Mouse (Mus musculus): ENCODE results near the gene Rex2. TPM values are rescaled to one million over a fixed set of nuclear protein-coding genes. Genes with fewer than 3 reads are reported as not detected.
A peak's percentile ranks its signal among the peaks of the same experiment; 100 is the strongest.
"Not testable (repeated sequence)": the region's sequence is repeated elsewhere in the genome, so short reads cannot be mapped to it uniquely, and the experiment has no call there.

The Rex2 gene
- polyA plus RNA-seq (2016; fragmentation: Nextera tagmentation; extraction: Ambion mirVana) = 0.07 TPM in 1 of 2 replicates, not detected in the other

DNA sequence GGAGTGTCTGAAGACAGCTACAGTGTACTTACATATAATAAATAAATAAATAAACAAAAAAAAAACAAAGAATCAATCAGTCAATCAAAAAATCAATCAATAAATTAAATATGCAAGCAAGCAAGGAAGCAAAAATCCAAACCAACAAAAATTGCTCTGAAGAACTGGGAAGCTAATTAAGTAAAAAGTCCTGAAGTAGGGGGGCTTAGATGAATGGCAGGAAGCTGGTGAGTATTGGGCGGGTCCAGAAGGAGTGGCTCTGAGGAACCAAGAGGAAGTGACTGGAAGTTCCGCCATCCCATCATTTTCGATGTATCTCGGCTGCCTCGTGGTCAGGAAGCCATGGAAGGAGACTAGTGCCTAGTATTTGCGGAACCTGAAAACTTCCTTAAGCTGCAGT is at the start of gene Rex2:
TSS of gene Rex2 (plus strand) at position 301 of the 400 bp plus-strand sequence.
- H3K27me3 ChIP-seq (ENCODE audit: insufficient read depth, poor library complexity, severe bottlenecking); H3K9me3 ChIP-seq; DNase-seq (ENCODE audit: low spot score); H3K4me1 ChIP-seq (replicated peaks); H3K27ac ChIP-seq; H3K36me3 ChIP-seq; H3K4me3 ChIP-seq: not testable (repeated sequence)
- WGBS = no CpG with 5 or more reads among the region's 6 CpGs

DNA sequence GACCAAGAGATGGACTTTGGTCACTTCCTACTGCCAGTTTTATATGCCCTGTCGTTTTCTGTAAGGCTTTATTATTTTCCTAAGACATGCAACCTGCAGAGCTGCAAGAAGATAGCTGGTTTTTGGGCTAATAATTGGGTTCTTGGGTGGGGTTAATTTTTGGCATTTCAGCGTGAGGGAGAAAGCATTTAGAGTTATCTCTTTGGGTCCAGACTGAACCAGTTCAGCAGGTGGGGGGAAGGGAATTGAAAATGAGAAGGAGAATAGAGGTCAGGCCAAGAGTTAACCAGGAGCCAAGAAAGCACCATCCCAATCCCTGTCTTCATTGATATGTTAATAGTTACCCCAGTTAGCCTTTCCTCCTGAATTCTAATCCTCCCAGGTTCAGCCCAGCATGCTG is 45.1 kb upstream of the Rex2 start:
- 22% methylated on average over 2 of the region's 2 CpGs for WGBS
- H3K27ac ChIP-seq; H3K4me1 ChIP-seq (replicated peaks); DNase-seq (ENCODE audit: low spot score); H3K27me3 ChIP-seq (ENCODE audit: insufficient read depth, poor library complexity, severe bottlenecking); H3K36me3 ChIP-seq; H3K9me3 ChIP-seq; H3K4me3 ChIP-seq: not testable (repeated sequence)

DNA sequence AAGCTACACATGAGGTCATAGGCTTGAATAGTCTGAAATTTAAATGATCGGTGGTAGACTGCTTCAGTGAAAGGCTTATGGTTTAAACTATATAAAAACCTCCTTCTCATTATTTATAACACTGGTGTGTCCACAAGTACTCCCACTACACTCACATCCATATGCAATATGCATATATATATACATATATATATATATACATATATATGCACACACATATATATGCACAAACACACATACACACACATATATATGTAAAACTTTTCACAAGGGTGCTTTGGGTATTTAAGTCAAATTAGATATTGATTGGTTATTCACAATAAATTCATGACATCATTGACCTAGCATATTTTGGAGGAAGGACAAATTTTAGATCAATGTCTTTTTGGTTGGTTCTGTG is 3.2 kb upstream of the Rex2 start:
- H3K4me1 ChIP-seq (replicated peaks); H3K4me3 ChIP-seq; H3K9me3 ChIP-seq; H3K27me3 ChIP-seq (ENCODE audit: insufficient read depth, poor library complexity, severe bottlenecking); H3K36me3 ChIP-seq; H3K27ac ChIP-seq; DNase-seq (ENCODE audit: low spot score): not testable (repeated sequence)
- no CpG with 5 or more reads among the region's 1 CpGs for WGBS

DNA sequence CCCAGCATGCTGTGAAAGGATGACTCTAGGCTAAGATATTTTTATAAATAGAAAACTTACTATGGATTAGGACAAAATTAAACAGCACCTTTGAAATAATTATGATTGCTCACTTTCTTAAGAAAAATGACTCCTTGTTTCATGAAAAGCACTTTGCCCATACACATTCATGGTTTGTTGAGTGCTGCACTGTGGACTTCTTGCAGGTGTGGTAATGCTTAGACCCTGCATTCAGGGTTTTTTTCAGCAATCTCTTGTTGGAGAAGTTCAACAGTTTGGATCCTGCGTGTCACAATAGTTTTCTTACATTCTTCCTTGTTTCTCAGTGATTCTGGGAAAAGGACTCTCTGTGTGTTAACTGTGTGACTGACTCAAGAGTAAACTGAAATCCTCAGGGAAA is 4.7 kb downstream of the Rex2 start:
- not testable (repeated sequence) for DNase-seq (ENCODE audit: low spot score); H3K9me3 ChIP-seq; H3K4me1 ChIP-seq (replicated peaks); H3K27me3 ChIP-seq (ENCODE audit: insufficient read depth, poor library complexity, severe bottlenecking); H3K36me3 ChIP-seq; H3K27ac ChIP-seq; H3K4me3 ChIP-seq
- WGBS = 68% methylated on average over 1 of the region's 1 CpGs

DNA sequence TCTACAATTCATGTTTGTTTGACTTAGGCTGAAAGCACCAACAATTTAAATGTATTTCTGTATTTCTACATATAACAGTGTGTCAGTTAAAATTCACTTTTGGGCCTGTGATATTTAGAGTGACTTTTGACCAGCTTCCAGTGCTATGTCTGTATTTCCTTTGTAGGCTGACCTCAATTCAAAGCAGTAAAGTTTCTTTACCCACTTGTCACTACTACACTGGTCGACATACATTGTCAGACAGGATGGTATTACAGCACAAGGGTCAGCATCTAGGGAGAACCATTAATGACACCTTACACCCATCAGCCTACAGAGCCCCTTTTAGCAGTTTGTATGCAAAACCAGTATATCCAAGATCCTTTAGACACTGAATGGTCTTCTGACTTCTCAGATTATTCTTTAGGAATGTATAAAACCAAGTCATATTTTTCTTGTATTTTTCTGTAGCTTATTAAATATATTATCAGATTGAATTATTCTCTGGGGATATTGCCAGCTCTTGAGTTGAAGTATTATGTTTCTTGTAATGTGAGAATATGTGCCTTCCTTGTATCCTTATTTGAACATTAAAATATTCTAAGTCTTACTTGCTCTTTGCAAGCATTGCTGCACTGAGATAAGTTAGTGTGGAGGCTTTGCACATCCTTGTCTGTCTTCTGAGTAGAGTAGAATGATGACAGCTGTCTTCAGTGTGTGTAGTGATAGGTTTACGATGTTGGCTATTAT is 9.8 kb downstream of the Rex2 start:
- H3K4me1 ChIP-seq (replicated peaks); H3K4me3 ChIP-seq; H3K27me3 ChIP-seq (ENCODE audit: insufficient read depth, poor library complexity, severe bottlenecking); H3K9me3 ChIP-seq; H3K27ac ChIP-seq; DNase-seq (ENCODE audit: low spot score); H3K36me3 ChIP-seq: not testable (repeated sequence)
- 98% methylated on average over 1 of the region's 2 CpGs for WGBS

DNA sequence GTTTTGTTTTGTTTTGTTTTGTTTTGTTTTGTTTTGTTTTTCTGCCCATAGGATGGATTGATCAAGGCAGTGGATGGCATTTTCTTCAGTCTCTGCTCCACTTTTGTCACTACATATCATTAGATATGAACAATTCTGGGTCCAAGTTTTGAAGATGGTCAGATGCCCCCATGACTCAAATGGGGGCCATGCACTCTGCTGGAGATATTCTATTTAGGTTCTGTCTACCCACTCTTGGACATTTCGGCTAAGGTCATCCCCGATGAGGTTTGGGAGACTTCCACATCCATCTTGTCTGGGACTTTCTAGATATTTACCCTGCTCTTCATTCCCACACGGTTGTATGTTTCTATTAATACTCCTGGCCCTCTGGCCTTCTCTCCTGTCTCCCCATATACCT is 42.1 kb downstream of the Rex2 start:
- H3K9me3 ChIP-seq; H3K36me3 ChIP-seq; DNase-seq (ENCODE audit: low spot score); H3K4me1 ChIP-seq (replicated peaks); H3K4me3 ChIP-seq; H3K27ac ChIP-seq; H3K27me3 ChIP-seq (ENCODE audit: insufficient read depth, poor library complexity, severe bottlenecking): not testable (repeated sequence)
- WGBS = 90% methylated on average over 3 of the region's 3 CpGs

DNA sequence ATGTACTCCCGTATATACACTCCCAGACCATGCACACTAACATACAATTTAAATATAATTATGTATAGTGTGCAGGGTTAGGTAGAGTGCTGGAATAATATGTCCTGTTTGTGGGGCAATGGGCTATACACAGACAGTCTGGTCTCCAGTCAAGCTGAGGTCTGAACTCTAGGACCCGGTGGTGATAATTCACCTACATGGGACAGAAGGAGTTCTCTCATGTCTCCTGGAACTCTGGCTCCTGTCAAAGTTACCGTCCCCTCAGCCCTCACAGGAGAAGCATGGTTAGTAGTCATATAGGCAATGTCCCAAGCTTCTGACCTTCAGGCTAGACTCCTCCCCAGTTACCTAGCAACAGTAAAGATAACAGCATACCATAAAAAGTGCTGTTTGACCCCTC is 44.2 kb downstream of the Rex2 start:
- not testable (repeated sequence) for H3K4me3 ChIP-seq; DNase-seq (ENCODE audit: low spot score); H3K27ac ChIP-seq; H3K4me1 ChIP-seq (replicated peaks); H3K27me3 ChIP-seq (ENCODE audit: insufficient read depth, poor library complexity, severe bottlenecking); H3K9me3 ChIP-seq; H3K36me3 ChIP-seq
- 90% methylated on average over 3 of the region's 3 CpGs for WGBS

DNA sequence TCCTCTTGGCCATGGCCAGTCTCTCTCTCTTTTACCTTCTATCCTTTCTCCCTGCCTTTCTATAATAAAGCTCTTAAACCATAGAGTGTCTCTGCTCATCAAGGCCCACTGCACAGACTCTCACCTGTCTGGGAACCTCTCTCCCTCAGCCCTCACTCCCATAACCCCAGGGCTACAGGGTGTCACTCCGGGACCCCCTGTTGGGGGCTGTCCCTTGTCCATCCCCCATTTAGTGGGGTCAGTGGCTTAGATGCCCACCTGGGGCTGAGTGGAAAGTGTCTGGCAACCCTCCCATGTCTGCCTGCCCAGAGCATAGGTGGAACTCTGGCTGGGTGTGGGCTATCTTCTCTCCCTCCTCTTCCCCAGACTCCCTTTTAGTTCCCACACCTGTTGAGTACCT is 44.7 kb downstream of the Rex2 start:
- not testable (repeated sequence) for H3K36me3 ChIP-seq; DNase-seq (ENCODE audit: low spot score); H3K4me3 ChIP-seq; H3K27ac ChIP-seq; H3K9me3 ChIP-seq; H3K27me3 ChIP-seq (ENCODE audit: insufficient read depth, poor library complexity, severe bottlenecking); H3K4me1 ChIP-seq (replicated peaks)
- WGBS = 90% methylated on average over 1 of the region's 1 CpGs

DNA sequence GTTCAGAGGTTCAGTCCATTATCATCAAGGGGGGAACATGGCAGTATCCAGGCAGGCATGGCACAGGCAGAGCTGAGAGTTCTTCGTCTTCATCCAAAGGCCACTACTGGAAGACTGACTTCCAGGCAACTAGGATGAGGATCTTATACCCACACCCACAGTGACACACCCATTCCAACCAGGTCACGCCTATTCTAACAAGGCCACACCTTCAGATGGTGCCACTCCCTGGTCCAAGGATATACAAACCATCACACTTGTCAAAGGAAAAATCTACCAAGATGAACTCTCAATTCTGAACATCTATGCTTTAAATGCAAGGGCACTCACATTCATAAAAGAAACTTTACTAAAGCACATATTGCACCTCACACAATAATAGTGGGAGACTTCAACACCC is 74.0 kb downstream of the Rex2 start:
- not testable (repeated sequence) for H3K4me3 ChIP-seq; DNase-seq (ENCODE audit: low spot score); H3K27ac ChIP-seq; H3K4me1 ChIP-seq (replicated peaks); H3K27me3 ChIP-seq (ENCODE audit: insufficient read depth, poor library complexity, severe bottlenecking); H3K36me3 ChIP-seq
- WGBS = 73% methylated on average over 2 of the region's 2 CpGs
- peaks cover 20% of the 10 kb centered on the region for H3K9me3 ChIP-seq

DNA sequence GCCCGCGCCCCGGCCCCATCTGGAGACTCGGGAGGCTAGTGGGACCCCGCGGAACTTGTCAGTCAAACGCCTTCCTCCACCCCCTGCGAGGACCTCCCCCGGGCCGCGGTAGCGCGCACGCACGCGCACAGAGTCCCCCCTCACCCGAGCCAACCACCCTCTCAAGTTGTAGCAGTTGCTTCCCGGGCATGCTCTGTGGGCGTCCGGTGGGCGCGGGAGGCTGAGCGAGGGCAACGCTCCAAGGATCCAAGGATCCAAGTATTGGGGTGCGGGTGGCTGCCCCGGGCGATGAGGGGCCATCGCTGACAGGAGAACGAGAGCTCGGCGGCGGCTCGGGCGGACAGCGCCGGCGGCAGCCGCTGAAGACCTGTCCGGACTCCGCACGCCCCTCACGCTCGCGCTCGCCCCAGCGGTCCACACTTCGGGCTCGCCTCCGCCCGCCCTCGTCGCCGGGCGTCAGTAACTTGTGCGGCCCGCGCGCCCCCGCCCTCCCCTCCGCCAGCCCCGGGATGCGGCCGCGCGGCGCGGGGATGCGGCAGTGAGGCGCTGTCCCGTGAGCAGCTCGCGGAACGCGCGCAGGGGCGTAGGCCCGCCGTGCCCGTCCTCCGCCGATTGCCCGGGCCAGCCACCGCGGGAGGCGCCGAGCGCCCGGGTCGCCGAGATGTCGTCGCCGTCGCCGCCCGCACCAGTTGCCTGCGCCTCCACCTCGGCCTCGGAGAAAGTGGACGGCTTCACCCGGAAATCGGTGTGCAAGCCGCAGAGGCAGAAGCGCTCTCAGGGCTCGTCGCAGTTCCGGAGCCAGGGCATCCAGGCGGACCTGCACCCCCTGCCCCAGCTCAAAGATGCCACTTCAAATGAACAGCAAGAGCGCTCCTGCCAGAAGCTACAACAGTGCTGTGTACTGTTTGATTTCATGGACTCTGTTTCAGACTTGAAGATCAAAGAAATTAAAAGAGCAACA is 80.3 kb downstream of the Rex2 start:
- 1% methylated on average over 109 of the region's 109 CpGs for WGBS
- H3K4me1 ChIP-seq (replicated peaks); H3K9me3 ChIP-seq; H3K36me3 ChIP-seq; H3K27me3 ChIP-seq (ENCODE audit: insufficient read depth, poor library complexity, severe bottlenecking): not testable (repeated sequence)
- peak overlapping the region; percentile 61 for H3K4me3 ChIP-seq
- DNase-seq (ENCODE audit: low spot score) = peak; percentile 53
- H3K27ac ChIP-seq = peak overlapping the region; percentile 78

DNA sequence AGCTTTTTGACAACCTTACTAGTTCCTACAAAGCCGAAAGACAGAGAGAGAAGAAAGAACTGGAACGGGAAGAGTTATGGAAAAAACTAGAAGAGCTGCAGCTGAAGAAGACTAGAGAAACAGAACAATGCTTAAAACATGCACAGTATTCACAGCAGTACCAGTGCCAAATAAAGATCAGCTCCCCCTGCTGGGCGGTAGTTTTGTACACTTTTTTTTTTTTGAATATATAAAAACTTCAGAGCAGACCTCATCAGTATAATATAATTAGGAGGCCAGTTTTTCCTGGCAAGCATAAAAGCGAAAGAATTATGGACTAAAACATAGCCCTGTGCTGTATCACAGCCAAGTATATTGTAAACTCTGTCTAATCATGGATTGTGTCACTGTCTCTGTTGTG is 82.2 kb downstream of the Rex2 start:
- not testable (repeated sequence) for H3K27ac ChIP-seq; DNase-seq (ENCODE audit: low spot score); H3K9me3 ChIP-seq; H3K27me3 ChIP-seq (ENCODE audit: insufficient read depth, poor library complexity, severe bottlenecking); H3K4me3 ChIP-seq; H3K36me3 ChIP-seq; H3K4me1 ChIP-seq (replicated peaks)
- 50% methylated on average over 4 of the region's 4 CpGs for whole genome bisulfite sequencing

All from hindbrain, embryonic 10.5 days (tissue).